Mouse (Mus musculus) ovary, postnatal 36 days (tissue): ENCODE data around the gene Trim14.
A peak's percentile ranks its signal among the peaks of the same experiment; 100 is the strongest.
"Not testable (repeated sequence)": the region's sequence is repeated elsewhere in the genome, so short reads cannot be mapped to it uniquely, and the experiment has no call there.

ENCODE experiments used
- DNase-seq: peaks from one replicate; pipeline ENCODE4 v3.0.0; 2022; ENCODE audit warnings: low spot score, mixed read lengths

The Trim14 gene

GRCm38 (mm10) chr4:46535840-46536361, at the start of gene Trim14:
Gene Trim14 (minus strand): TSS chr4:46536141.
- peak; percentile 41 for DNase-seq

- DNase-seq = no peak
Measured at GRCm38 (mm10) chr4:46585041-46585810, 49.3 kb upstream of the Trim14 start.

GRCm38 (mm10) chr4:46584536-46584935, 48.6 kb upstream of the Trim14 start:
- not testable (repeated sequence) for DNase-seq

- DNase-seq = not testable (repeated sequence)
Measured at GRCm38 (mm10) chr4:46584084-46584483, 48.1 kb upstream of the Trim14 start.

- DNase-seq = not testable (repeated sequence)
Measured at GRCm38 (mm10) chr4:46582024-46582423, 46.1 kb upstream of the Trim14 start.

- DNase-seq = not testable (repeated sequence)
Measured at GRCm38 (mm10) chr4:46581577-46581976, 45.6 kb upstream of the Trim14 start.

- not testable (repeated sequence) for DNase-seq
Measured at GRCm38 (mm10) chr4:46580799-46581243, 44.9 kb upstream of the Trim14 start.

GRCm38 (mm10) chr4:46578796-46579346, 42.9 kb upstream of the Trim14 start:
- not testable (repeated sequence) for DNase-seq

GRCm38 (mm10) chr4:46578228-46578627, 42.3 kb upstream of the Trim14 start:
- DNase-seq = no peak

GRCm38 (mm10) chr4:46575509-46576284, 39.8 kb upstream of the Trim14 start:
- DNase-seq = not testable (repeated sequence)

- DNase-seq = no peak
Measured at GRCm38 (mm10) chr4:46574841-46575240, 38.9 kb upstream of the Trim14 start.

GRCm38 (mm10) chr4:46574024-46574753, 38.2 kb upstream of the Trim14 start:
- DNase-seq = no peak

GRCm38 (mm10) chr4:46572616-46573015, 36.7 kb upstream of the Trim14 start:
- no peak for DNase-seq

GRCm38 (mm10) chr4:46571744-46572143, 35.8 kb upstream of the Trim14 start:
- DNase-seq = no peak

- no peak for DNase-seq
Measured at GRCm38 (mm10) chr4:46569671-46570070, 33.7 kb upstream of the Trim14 start.

GRCm38 (mm10) chr4:46568169-46568568, 32.2 kb upstream of the Trim14 start:
- no peak for DNase-seq

- no peak for DNase-seq
Measured at GRCm38 (mm10) chr4:46566931-46567671, 31.2 kb upstream of the Trim14 start.

- DNase-seq = no peak
Measured at GRCm38 (mm10) chr4:46565393-46565955, 29.5 kb upstream of the Trim14 start.

GRCm38 (mm10) chr4:46564247-46564646, 28.3 kb upstream of the Trim14 start:
- DNase-seq = no peak

GRCm38 (mm10) chr4:46563847-46564246, 27.9 kb upstream of the Trim14 start:
- DNase-seq = peak; percentile 48

GRCm38 (mm10) chr4:46562841-46563240, 26.9 kb upstream of the Trim14 start:
- no peak for DNase-seq
